Mouse (Mus musculus): ENCODE data around the gene Zfp423.

DNA sequence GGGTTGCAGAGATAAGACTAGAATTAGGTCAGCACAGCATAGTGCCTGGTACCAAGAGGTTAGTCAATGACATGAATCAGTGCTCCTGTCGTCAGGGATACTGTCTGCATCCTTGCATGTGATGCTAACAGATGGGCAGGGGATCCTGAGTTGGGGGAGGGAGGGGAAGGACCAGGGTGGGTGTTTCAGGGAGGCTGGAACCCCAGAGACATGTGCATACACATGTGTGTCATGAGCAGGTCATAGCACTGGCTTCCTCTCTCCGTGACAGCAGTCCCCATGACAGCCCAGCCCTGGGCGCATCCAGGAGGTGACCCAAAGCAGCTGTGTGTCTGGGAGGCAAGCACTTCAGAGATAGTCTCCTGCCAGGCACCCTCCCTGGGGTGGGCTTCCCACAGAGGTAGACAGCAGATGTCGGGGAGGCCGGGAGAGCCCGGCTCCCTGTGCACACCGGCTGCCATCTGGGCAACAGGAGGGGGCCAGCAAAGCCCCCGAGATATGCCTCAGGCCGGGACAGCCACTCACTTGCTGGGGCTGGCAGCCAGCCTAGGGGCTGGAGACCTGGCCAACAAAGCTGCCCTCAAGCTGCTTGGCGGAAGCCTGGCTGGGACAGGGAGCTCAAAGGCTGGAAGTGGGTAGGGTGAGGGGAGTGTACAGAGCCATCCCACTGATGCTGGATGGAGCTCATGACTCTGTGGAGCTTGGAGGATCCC is 272.3 kb downstream of the Zfp423 start:
- no peak for TF ChIP-seq CTCF (IDR thresholded peaks at IDR 0.05; ENCODE audit: insufficient read depth, low read depth, low read length)
- TF ChIP-seq POLR2A (IDR thresholded peaks at IDR 0.05; ENCODE audit: insufficient read depth, low read depth, low read length) = no peak
